Mouse (Mus musculus): ENCODE results near the gene Cox5a.

DNA sequence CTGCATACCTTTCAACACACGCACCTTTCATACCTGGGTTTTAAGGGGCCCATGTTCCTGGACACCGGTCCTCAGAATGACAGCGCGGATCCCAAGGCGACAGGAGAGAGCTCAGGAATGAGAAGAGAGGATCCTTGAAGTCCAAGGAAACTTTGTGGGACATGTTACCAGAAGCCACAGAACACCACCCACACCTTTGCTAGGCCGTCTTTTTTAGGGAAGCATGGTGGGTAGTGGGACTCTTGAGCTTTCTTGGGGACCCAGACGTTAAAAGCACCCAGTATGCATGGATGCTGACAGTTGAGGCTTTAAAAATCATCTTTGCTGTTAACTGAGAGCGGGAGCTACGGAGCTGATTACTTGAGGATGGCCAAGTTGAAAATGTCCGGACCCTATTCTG, 16.2 kb upstream of the Cox5a start:
- no peak for TF ChIP-seq CTCF (IDR thresholded peaks at IDR 0.05; ENCODE audit: extremely low read depth, insufficient read length, insufficient replicate concordance, low read depth, low read length)
- TF ChIP-seq POLR2A (IDR thresholded peaks at IDR 0.05; ENCODE audit: low read depth, low read length) = no peak

Data from small intestine, adult 2 months (tissue).